In the genomic region with DNA sequence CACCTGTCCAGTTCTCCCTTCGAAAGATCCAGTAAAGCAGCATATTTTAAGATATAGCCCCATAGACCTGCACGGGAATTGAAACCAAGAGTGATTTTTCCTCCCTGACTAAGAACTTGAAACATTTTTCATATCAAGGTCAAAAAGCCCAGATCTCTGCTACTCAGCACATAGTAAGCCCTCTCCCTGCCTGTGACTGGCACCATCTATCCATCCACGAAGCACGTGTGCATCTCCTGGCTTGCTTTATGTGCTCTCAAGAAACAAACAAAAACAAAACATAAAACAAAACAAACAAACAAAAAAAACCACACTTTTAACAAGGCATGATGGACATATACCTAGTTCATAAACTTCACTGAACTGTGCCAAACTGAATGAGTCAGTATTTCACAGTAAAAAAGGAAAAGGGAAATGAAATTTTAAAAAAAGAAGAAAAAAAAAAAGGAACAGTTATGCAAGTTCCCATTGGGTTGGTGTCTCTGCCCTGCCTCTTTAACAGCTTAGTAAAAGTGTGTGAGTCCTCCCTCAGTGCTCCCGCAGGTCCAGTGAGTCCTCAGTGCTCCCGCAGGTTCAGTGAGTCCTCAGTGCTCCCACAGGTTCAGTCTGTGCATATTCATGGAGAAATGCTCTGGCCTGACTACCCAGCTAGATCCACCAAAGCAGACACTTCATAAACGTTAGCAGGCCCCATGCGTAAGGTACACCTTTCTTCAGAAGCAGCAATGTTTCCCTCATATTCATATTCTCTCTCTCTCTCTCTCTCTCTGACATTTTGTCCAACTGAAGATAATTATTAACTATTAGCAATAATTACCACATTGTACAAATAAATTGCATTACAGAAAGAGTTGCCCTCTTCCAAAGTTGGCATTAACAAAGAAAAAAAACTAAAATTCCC, we compare ENCODE assay signal across 14 mouse cellular contexts.
DNase-seq lines count a peak whose midpoint lies in the region; ATAC-seq and TF ChIP-seq lines count a peak whose summit lies in the region.
"Had no signal": no experiment of that assay in that cellular context is flagged by ENCODE, and none has a peak within 500 bp of the region (broad histone marks: within the 10 kb centered on the region; RNA-seq: fewer than 3 reads in every experiment).

No protein-coding gene starts in this region.

- 80% methylated on average over 8 of the region's 8 CpGs for WGBS in intestine, embryonic 16.5 days
- WGBS in intestine, embryonic 15.5 days, result 79% methylated on average over 8 of the region's 8 CpGs
- 76% methylated on average over 8 of the region's 8 CpGs for WGBS in spleen, adult 2 months
- 91% methylated on average over 8 of the region's 8 CpGs for WGBS in heart, adult 2 months

- intact Hi-C loops in heart, adult 2 months (cut with DNase I), result no loop called here

- no peaks in the 10 kb centered on the region for H3K9me3 ChIP-seq in intestine, embryonic 16.5 days (ENCODE audit: control insufficient read depth, low read length)
- H3K9me3 ChIP-seq in intestine, embryonic 15.5 days, result no peaks in the 10 kb centered on the region
- H3K9me3 ChIP-seq: forebrain, embryonic 15.5 days; G1E; heart, embryonic 13.5 days; limb, embryonic 12.5 days had no signal

- ATAC-seq in intestine, embryonic 16.5 days, result no peak
- no peak for ATAC-seq in intestine, embryonic 15.5 days
- ATAC-seq in megakaryocyte, adult 5-6 weeks (ENCODE audit: poor library complexity, severe bottlenecking), result peak; percentile 53
- ATAC-seq: forebrain, embryonic 15.5 days had no signal

- H3K79me2 ChIP-seq in heart, adult 2 months (replicated peaks; ENCODE audit: control insufficient read depth, insufficient read depth, low read length), result no peaks in the 10 kb centered on the region

- no peaks in the 10 kb centered on the region for H3K36me3 ChIP-seq in intestine, embryonic 16.5 days (ENCODE audit: control insufficient read depth, insufficient read depth, low read length)
- H3K36me3 ChIP-seq in intestine, embryonic 15.5 days, result no peaks in the 10 kb centered on the region
- no peaks in the 10 kb centered on the region for H3K36me3 ChIP-seq in spleen, adult 2 months (ENCODE audit: control insufficient read depth, insufficient read depth, low read length)
- no peaks in the 10 kb centered on the region; the same call in 1 of the 2 replicates for H3K36me3 ChIP-seq in heart, adult 2 months (ENCODE audit: control insufficient read depth, insufficient read depth, low read length)
- H3K36me3 ChIP-seq: forebrain, embryonic 15.5 days; G1E; heart, embryonic 13.5 days; limb, embryonic 12.5 days had no signal

- H3K27me3 ChIP-seq in intestine, embryonic 16.5 days (replicated peaks; ENCODE audit: control insufficient read depth, insufficient read depth, low read length), result no peaks in the 10 kb centered on the region
- no peaks in the 10 kb centered on the region for H3K27me3 ChIP-seq in intestine, embryonic 15.5 days (replicated peaks)
- no peaks in the 10 kb centered on the region for H3K27me3 ChIP-seq in spleen, adult 2 months (ENCODE audit: control insufficient read depth, insufficient read depth, low read length)
- no peaks in the 10 kb centered on the region for H3K27me3 ChIP-seq in heart, adult 2 months (ENCODE audit: control insufficient read depth, insufficient read depth, low read length)
- H3K27me3 ChIP-seq: forebrain, embryonic 15.5 days; heart, embryonic 13.5 days had no signal

- H3K4me3 ChIP-seq in intestine, embryonic 16.5 days (ENCODE audit: low read length), result no peak overlapping the region
- H3K4me3 ChIP-seq in intestine, embryonic 15.5 days (replicated peaks), result no peak overlapping the region
- H3K4me3 ChIP-seq in spleen, adult 2 months (ENCODE audit: extremely low read depth, insufficient read depth, insufficient read length), result no peak overlapping the region
- H3K4me3 ChIP-seq in heart, adult 2 months, result no peak overlapping the region
- H3K4me3 ChIP-seq: forebrain, embryonic 15.5 days; heart, embryonic 13.5 days; limb, embryonic 12.5 days had no signal

- H3K9ac ChIP-seq in intestine, embryonic 16.5 days (ENCODE audit: low read depth, low read length), result no peak overlapping the region
- H3K9ac ChIP-seq in intestine, embryonic 15.5 days, result no peak overlapping the region
- no peak overlapping the region for H3K9ac ChIP-seq in heart, adult 2 months (ENCODE audit: low read depth, low read length)
- H3K9ac ChIP-seq: forebrain, embryonic 15.5 days; heart, embryonic 13.5 days; limb, embryonic 12.5 days; lung, embryonic 14.5 days had no signal

- no peak for DNase-seq in spleen, adult 2 months (ENCODE audit: low read depth in 1 of 2, low spot score in 2 of 2)
- no peak for DNase-seq in spleen, adult 12 weeks (ENCODE audit: low spot score)
- no peak for DNase-seq in lung, postnatal 4 days
- DNase-seq in heart, adult 2 months, result no peak
- DNase-seq: adrenal gland, adult 8-10 months; lung, embryonic 14.5 days; thymus, postnatal 36 days had no signal

- no peak for TF ChIP-seq EP300 in heart, adult 2 months (IDR thresholded peaks at IDR 0.05; ENCODE audit: insufficient read depth, low read depth, low read length)

- H3K27ac ChIP-seq in intestine, embryonic 16.5 days (ENCODE audit: low read length), result 0 out of 2 replicates have a peak overlapping the region, but pooled peaks have one; percentile 46
- no peak overlapping the region for H3K27ac ChIP-seq in intestine, embryonic 15.5 days
- H3K27ac ChIP-seq in spleen, adult 2 months (ENCODE audit: insufficient read depth, low read length), result peak overlapping the region; percentile 47
- H3K27ac ChIP-seq in heart, adult 2 months, result no peak overlapping the region; the same call in 1 of the 2 replicates
- H3K27ac ChIP-seq: forebrain, embryonic 15.5 days; limb, embryonic 12.5 days had no signal

- no peak for TF ChIP-seq CTCF in spleen, adult 2 months (IDR thresholded peaks at IDR 0.05; ENCODE audit: extremely low read depth, insufficient read depth, insufficient read length, insufficient replicate concordance)
- no peak for TF ChIP-seq CTCF in heart, adult 2 months (IDR thresholded peaks at IDR 0.05)

- peaks cover 44% of the 10 kb centered on the region for H3K4me1 ChIP-seq in intestine, embryonic 16.5 days (ENCODE audit: control insufficient read depth, insufficient read depth, low read length)
- H3K4me1 ChIP-seq in intestine, embryonic 15.5 days (replicated peaks), result peaks cover 29% of the 10 kb centered on the region
- H3K4me1 ChIP-seq in spleen, adult 2 months (ENCODE audit: control insufficient read depth, insufficient read depth, insufficient read length), result peaks cover 39% of the 10 kb centered on the region; the same call in 1 of the 2 replicates
- peaks cover 6% of the 10 kb centered on the region for H3K4me1 ChIP-seq in heart, adult 2 months (ENCODE audit: control insufficient read depth, insufficient read depth, low read length)

- H3K4me2 ChIP-seq in intestine, embryonic 16.5 days (ENCODE audit: low read depth, low read length), result no peak overlapping the region
- H3K4me2 ChIP-seq in intestine, embryonic 15.5 days (replicated peaks), result no peak overlapping the region
- H3K4me2 ChIP-seq: forebrain, embryonic 15.5 days; heart, embryonic 13.5 days; limb, embryonic 12.5 days; lung, embryonic 14.5 days had no signal

- TF ChIP-seq POLR2A in spleen, adult 2 months (IDR thresholded peaks at IDR 0.05; ENCODE audit: low read depth, low read length), result no peak
- no peak for TF ChIP-seq POLR2A in heart, adult 2 months (IDR thresholded peaks at IDR 0.05; ENCODE audit: insufficient read depth, low read depth, low read length)

Comparison
In these comparisons a context has a peak if more than half of its experiments do, and no peak if none do; other contexts are left out.
1. H3K27ac ChIP-seq: peak in intestine, embryonic 16.5 days (single experiment) and spleen, adult 2 months (single experiment); none in intestine, embryonic 15.5 days (single experiment) and heart, adult 2 months (single experiment).